Mouse (Mus musculus): ENCODE results near the gene Trappc2l. TPM values are rescaled to one million over a fixed set of nuclear protein-coding genes. Genes with fewer than 3 reads are reported as not detected.
A peak's percentile ranks its signal among the peaks of the same experiment; 100 is the strongest.

Trappc2l gene
- polyA plus RNA-seq, 1 experiment = 95.7 TPM

- Histone ChIP-seq H3ac (ENCODE audit: control insufficient read depth, insufficient read length) (no peak overlapping the region), H3K4me3 (no peak overlapping the region), H3K36me3 (ENCODE audit: control insufficient read depth, insufficient read depth) (no peaks in the 10 kb centered on the region), H3K4me2 (ENCODE audit: low read depth) (no peak overlapping the region), H3K79me2 (ENCODE audit: control insufficient read depth, insufficient read depth) (no peaks in the 10 kb centered on the region), H3K27me3 (ENCODE audit: control insufficient read depth, insufficient read depth, insufficient read length) (no peaks in the 10 kb centered on the region)
- no peak for TF ChIP-seq CEBPB (IDR thresholded peaks at IDR 0.05; ENCODE audit: insufficient read depth, poor library complexity, severe bottlenecking)
- TF ChIP-seq TCF12 (IDR thresholded peaks at IDR 0.05; ENCODE audit: insufficient read depth, poor library complexity, severe bottlenecking) = no peak
- no peak for TF ChIP-seq MAX (IDR thresholded peaks at IDR 0.05; ENCODE audit: low read depth)
- TF ChIP-seq E2F4 (IDR thresholded peaks at IDR 0.05; ENCODE audit: insufficient read depth) = no peak
- TF ChIP-seq POLR2A (IDR thresholded peaks at IDR 0.05; ENCODE audit: insufficient read length, low read depth) = no peak
- TF ChIP-seq POLR2AphosphoS2 (IDR thresholded peaks at IDR 0.05; ENCODE audit: insufficient read length, low read depth) = no peak
- TF ChIP-seq MYOG (IDR thresholded peaks at IDR 0.05; ENCODE audit: control insufficient read depth in 1 of 3, insufficient read depth in 1 of 3, insufficient read length in 2 of 3, low read depth in 2 of 3) = no peak
- TF ChIP-seq MYOD1 (IDR thresholded peaks at IDR 0.05; ENCODE audit: control insufficient read depth in 1 of 3, insufficient read length in 2 of 3, low read depth in 2 of 3) = no peak
- TF ChIP-seq TCF3 (IDR thresholded peaks at IDR 0.05; ENCODE audit: insufficient read length, low read depth) = no peak
- TF ChIP-seq USF1 (IDR thresholded peaks at IDR 0.05; ENCODE audit: low read depth) = no peak
- TF ChIP-seq SRF (IDR thresholded peaks at IDR 0.05; ENCODE audit: control insufficient read depth, insufficient read length, low read depth) = no peak
- TF ChIP-seq REST (IDR thresholded peaks at IDR 0.05; ENCODE audit: insufficient read depth, insufficient read length) = no peak
These were observed 4.6 kb upstream of the Trappc2l start for GRCm38 (mm10) chr8:122606810-122607209.

DNA sequence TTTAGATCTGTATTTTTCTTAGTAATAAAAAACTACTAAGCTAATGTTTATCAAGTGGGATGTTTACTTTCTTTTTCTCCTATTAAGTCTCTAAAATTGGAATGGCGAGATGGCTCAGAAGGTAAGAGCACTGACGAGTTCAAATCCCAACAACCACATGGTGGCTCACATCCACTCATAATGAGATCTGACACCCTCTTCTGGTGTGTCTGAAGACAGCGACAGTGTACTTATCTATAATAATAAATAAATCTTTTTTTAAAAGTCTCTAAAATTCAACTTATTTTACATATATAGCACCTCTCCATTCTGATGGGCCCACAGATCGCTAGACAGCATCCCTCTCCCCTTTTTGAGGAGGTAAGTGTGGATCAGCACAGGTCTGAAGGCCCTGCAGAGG lies 1.2 kb upstream of the Trappc2l start:
- Histone ChIP-seq H3ac (ENCODE audit: control insufficient read depth, insufficient read length) (peak overlapping the region; percentile 55), H3K4me3 (peak overlapping the region; percentile 56), H3K4me2 (ENCODE audit: low read depth) (peak overlapping the region; percentile 93), H3K27me3 (ENCODE audit: control insufficient read depth, insufficient read depth, insufficient read length) (no peaks in the 10 kb centered on the region), H3K79me2 (ENCODE audit: control insufficient read depth, insufficient read depth) (no peaks in the 10 kb centered on the region), H3K36me3 (ENCODE audit: control insufficient read depth, insufficient read depth) (no peaks in the 10 kb centered on the region)
- no peak for TF ChIP-seq MAX (IDR thresholded peaks at IDR 0.05; ENCODE audit: low read depth)
- TF ChIP-seq POLR2A (IDR thresholded peaks at IDR 0.05; ENCODE audit: insufficient read length, low read depth) = no peak
- TF ChIP-seq USF1 (IDR thresholded peaks at IDR 0.05; ENCODE audit: low read depth) = no peak
- no peak for TF ChIP-seq TCF12 (IDR thresholded peaks at IDR 0.05; ENCODE audit: insufficient read depth, poor library complexity, severe bottlenecking)
- TF ChIP-seq SRF (IDR thresholded peaks at IDR 0.05; ENCODE audit: control insufficient read depth, insufficient read length, low read depth) = no peak
- no peak for TF ChIP-seq TCF3 (IDR thresholded peaks at IDR 0.05; ENCODE audit: insufficient read length, low read depth)

DNA sequence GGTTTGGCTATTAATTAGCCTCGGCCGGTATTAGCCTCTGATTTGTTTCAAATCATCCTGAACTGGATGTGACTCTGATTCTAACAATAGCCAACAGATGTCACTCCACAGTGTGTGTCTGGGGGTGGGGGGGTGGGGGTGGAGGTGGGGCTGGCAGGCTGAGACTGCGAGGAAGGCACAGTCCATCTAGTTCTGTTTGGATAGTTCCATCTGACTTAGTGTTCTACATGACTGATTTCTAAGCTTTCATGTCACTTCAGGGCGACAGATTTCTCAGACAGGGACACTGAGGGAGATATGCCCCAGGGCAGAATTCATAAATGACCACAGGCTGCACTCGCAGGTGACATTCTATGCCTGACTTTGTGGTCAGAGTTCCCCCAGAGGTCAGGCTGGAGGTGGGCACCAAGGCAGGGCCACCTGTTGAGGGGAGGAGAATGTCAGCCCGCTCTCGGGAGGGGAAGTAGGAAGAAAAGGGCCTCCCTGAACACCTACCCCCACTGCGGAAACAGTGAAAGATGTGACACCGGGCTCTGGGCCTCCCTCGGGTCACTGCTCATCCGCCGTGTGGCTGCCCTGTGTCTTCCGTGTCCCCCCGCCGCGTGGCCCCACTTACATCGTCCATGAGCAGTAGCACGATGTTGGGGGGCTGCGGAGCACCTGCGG lies 695 bp upstream of the Trappc2l start:
- Histone ChIP-seq H3K4me2 (ENCODE audit: low read depth) (peak overlapping the region; percentile 93), H3K36me3 (ENCODE audit: control insufficient read depth, insufficient read depth) (no peaks in the 10 kb centered on the region), H3K4me3 (peak overlapping the region; percentile 56), H3ac (ENCODE audit: control insufficient read depth, insufficient read length) (peak overlapping the region; percentile 55), H3K79me2 (ENCODE audit: control insufficient read depth, insufficient read depth) (no peaks in the 10 kb centered on the region), H3K27me3 (ENCODE audit: control insufficient read depth, insufficient read depth, insufficient read length) (no peaks in the 10 kb centered on the region)
- TF ChIP-seq POLR2A (IDR thresholded peaks at IDR 0.05; ENCODE audit: insufficient read length, low read depth) = no peak
- no peak for TF ChIP-seq USF1 (IDR thresholded peaks at IDR 0.05; ENCODE audit: low read depth)
- peak in 2 of 3 experiments; percentile 49 to 77 for TF ChIP-seq MYOD1 (IDR thresholded peaks at IDR 0.05; ENCODE audit: control insufficient read depth in 1 of 3, insufficient read length in 2 of 3, low read depth in 2 of 3)
- TF ChIP-seq REST (IDR thresholded peaks at IDR 0.05; ENCODE audit: insufficient read depth, insufficient read length) = no peak
- peak in 1 of 3 experiments; percentile 57 for TF ChIP-seq MYOG (IDR thresholded peaks at IDR 0.05; ENCODE audit: control insufficient read depth in 1 of 3, insufficient read depth in 1 of 3, insufficient read length in 2 of 3, low read depth in 2 of 3)
- TF ChIP-seq CEBPB (IDR thresholded peaks at IDR 0.05; ENCODE audit: insufficient read depth, poor library complexity, severe bottlenecking) = no peak
- no peak for TF ChIP-seq SRF (IDR thresholded peaks at IDR 0.05; ENCODE audit: control insufficient read depth, insufficient read length, low read depth)

DNA sequence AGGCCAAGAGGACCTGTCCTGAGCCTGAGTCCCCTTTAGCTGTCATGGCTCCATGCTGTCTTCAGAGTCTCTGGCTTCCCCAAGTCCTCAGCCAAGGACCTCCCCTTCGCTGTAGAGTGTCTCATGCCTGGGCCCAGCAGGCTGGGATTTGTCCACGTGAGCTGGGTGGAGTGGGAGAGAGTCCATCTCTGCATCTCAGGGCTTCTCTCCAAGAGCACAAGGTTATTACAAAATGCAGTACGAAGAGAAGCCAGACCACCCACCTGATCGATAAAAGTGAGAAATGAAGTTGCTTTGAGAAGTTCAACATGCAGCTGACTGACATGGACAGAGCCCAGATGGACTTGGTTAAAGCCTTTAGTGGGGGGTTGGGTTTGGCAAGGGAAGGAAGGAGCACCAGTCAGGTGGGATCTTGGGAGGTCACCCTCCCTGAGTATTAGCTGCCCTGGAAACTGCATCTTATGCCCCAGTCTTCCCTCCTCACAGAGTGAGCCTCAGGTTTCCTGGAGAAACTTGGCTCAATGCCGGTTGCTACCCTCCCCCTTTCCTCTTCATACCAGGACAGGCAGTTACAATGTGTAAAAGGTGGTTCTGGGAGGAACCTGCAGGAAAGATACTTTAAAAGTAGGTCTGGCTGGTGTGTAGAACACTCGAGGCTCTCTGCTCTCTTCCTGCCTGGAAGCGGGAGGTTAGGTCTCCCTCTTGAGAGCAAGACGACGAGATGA lies 4.9 kb downstream of the Trappc2l start:
- Histone ChIP-seq H3ac (ENCODE audit: control insufficient read depth, insufficient read length) (no peak overlapping the region), H3K27me3 (ENCODE audit: control insufficient read depth, insufficient read depth, insufficient read length) (peaks cover 5% of the 10 kb centered on the region), H3K4me3 (no peak overlapping the region), H3K4me2 (ENCODE audit: low read depth) (no peak overlapping the region), H3K79me2 (ENCODE audit: control insufficient read depth, insufficient read depth) (no peaks in the 10 kb centered on the region), H3K36me3 (ENCODE audit: control insufficient read depth, insufficient read depth) (no peaks in the 10 kb centered on the region)
- no peak for TF ChIP-seq SRF (IDR thresholded peaks at IDR 0.05; ENCODE audit: control insufficient read depth, insufficient read length, low read depth)
- TF ChIP-seq MYOG (IDR thresholded peaks at IDR 0.05; ENCODE audit: control insufficient read depth in 1 of 3, insufficient read depth in 1 of 3, insufficient read length in 2 of 3, low read depth in 2 of 3) = no peak
- TF ChIP-seq TCF3 (IDR thresholded peaks at IDR 0.05; ENCODE audit: insufficient read length, low read depth) = no peak
- TF ChIP-seq E2F4 (IDR thresholded peaks at IDR 0.05; ENCODE audit: insufficient read depth) = no peak
- no peak for TF ChIP-seq POLR2A (IDR thresholded peaks at IDR 0.05; ENCODE audit: insufficient read length, low read depth)
- TF ChIP-seq CEBPB (IDR thresholded peaks at IDR 0.05; ENCODE audit: insufficient read depth, poor library complexity, severe bottlenecking) = no peak
- no peak for TF ChIP-seq REST (IDR thresholded peaks at IDR 0.05; ENCODE audit: insufficient read depth, insufficient read length)
- TF ChIP-seq MYOD1 (IDR thresholded peaks at IDR 0.05; ENCODE audit: control insufficient read depth in 1 of 3, insufficient read length in 2 of 3, low read depth in 2 of 3) = no peak

Data from myocyte (in vitro differentiated cells).